Mouse (Mus musculus): Measurements from ENCODE around the gene Celsr1. TPM values are rescaled to one million over a fixed set of nuclear protein-coding genes. Genes with fewer than 3 reads are reported as not detected.

Gene Celsr1
- polyA plus RNA-seq, 1 experiment = 0.16 TPM

GRCm38 (mm10) chr15:85947967-85948366 is 85.6 kb downstream of the Celsr1 start:
- TF ChIP-seq CTCF (IDR thresholded peaks at IDR 0.05; ENCODE audit: control insufficient read depth, insufficient read depth, insufficient read length) (no peak), MYOD1 (IDR thresholded peaks at IDR 0.05; ENCODE audit: control insufficient read depth, insufficient read length, low read depth) (no peak), USF1 (IDR thresholded peaks at IDR 0.05; ENCODE audit: low read depth) (no peak), MYOG (IDR thresholded peaks at IDR 0.05; ENCODE audit: control insufficient read depth, extremely low read depth, insufficient read length) (no peak)
- Histone ChIP-seq H3K27me3 (ENCODE audit: control insufficient read depth, insufficient read depth, insufficient read length) (peaks cover 57% of the 10 kb centered on the region), H3K4me3 (ENCODE audit: insufficient read depth, poor library complexity, severe bottlenecking) (no peak overlapping the region), H3ac (ENCODE audit: control insufficient read depth, insufficient read length, low read depth) (no peak overlapping the region), H3K36me3 (ENCODE audit: control insufficient read depth, insufficient read depth) (no peaks in the 10 kb centered on the region), H3K79me3 (ENCODE audit: low read depth) (no peaks in the 10 kb centered on the region), H3K79me2 (ENCODE audit: control insufficient read depth, insufficient read depth) (no peaks in the 10 kb centered on the region)

- H3K79me2 ChIP-seq (ENCODE audit: control insufficient read depth, insufficient read depth) = no peaks in the 10 kb centered on the region
- H3ac ChIP-seq (ENCODE audit: control insufficient read depth, insufficient read length, low read depth) = no peak overlapping the region
- H3K27me3 ChIP-seq (ENCODE audit: control insufficient read depth, insufficient read depth, insufficient read length) = peaks cover 53% of the 10 kb centered on the region
- no peak for TF ChIP-seq MYOG (IDR thresholded peaks at IDR 0.05; ENCODE audit: control insufficient read depth, extremely low read depth, insufficient read length)
- TF ChIP-seq USF1 (IDR thresholded peaks at IDR 0.05; ENCODE audit: low read depth) = no peak
- H3K4me3 ChIP-seq (ENCODE audit: insufficient read depth, poor library complexity, severe bottlenecking) = no peak overlapping the region
- no peaks in the 10 kb centered on the region for H3K79me3 ChIP-seq (ENCODE audit: low read depth)
- H3K36me3 ChIP-seq (ENCODE audit: control insufficient read depth, insufficient read depth) = no peaks in the 10 kb centered on the region
Measured at GRCm38 (mm10) chr15:85947541-85947940, 86.0 kb downstream of the Celsr1 start.

- Histone ChIP-seq H3K79me3 (ENCODE audit: low read depth) (no peaks in the 10 kb centered on the region), H3ac (ENCODE audit: control insufficient read depth, insufficient read length, low read depth) (no peak overlapping the region), H3K79me2 (ENCODE audit: control insufficient read depth, insufficient read depth) (no peaks in the 10 kb centered on the region), H3K36me3 (ENCODE audit: control insufficient read depth, insufficient read depth) (no peaks in the 10 kb centered on the region), H3K4me3 (ENCODE audit: insufficient read depth, poor library complexity, severe bottlenecking) (no peak overlapping the region), H3K27me3 (ENCODE audit: control insufficient read depth, insufficient read depth, insufficient read length) (peaks cover 27% of the 10 kb centered on the region)
- TF ChIP-seq CEBPB (IDR thresholded peaks at IDR 0.05; ENCODE audit: low read depth) (no peak), USF1 (IDR thresholded peaks at IDR 0.05; ENCODE audit: low read depth) (no peak), CTCF (IDR thresholded peaks at IDR 0.05; ENCODE audit: control insufficient read depth, insufficient read depth, insufficient read length) (no peak), MYOD1 (IDR thresholded peaks at IDR 0.05; ENCODE audit: control insufficient read depth, insufficient read length, low read depth) (no peak), FOSL1 (IDR thresholded peaks at IDR 0.05; ENCODE audit: insufficient read depth, low read length, poor library complexity, severe bottlenecking) (no peak), MYOG (IDR thresholded peaks at IDR 0.05; ENCODE audit: control insufficient read depth, extremely low read depth, insufficient read length) (no peak), MAX (IDR thresholded peaks at IDR 0.05) (no peak)
Measured at GRCm38 (mm10) chr15:85935627-85936049, 97.9 kb downstream of the Celsr1 start.

GRCm38 (mm10) chr15:85928161-85928560 is 105.4 kb downstream of the Celsr1 start:
- H3K36me3 ChIP-seq (ENCODE audit: control insufficient read depth, insufficient read depth) = no peaks in the 10 kb centered on the region
- no peak overlapping the region for H3ac ChIP-seq (ENCODE audit: control insufficient read depth, insufficient read length, low read depth)
- no peaks in the 10 kb centered on the region for H3K79me3 ChIP-seq (ENCODE audit: low read depth)
- H3K79me2 ChIP-seq (ENCODE audit: control insufficient read depth, insufficient read depth) = no peaks in the 10 kb centered on the region
- H3K27me3 ChIP-seq (ENCODE audit: control insufficient read depth, insufficient read depth, insufficient read length) = peaks cover 81% of the 10 kb centered on the region
- H3K4me3 ChIP-seq (ENCODE audit: insufficient read depth, poor library complexity, severe bottlenecking) = no peak overlapping the region
- TF ChIP-seq CTCF (IDR thresholded peaks at IDR 0.05; ENCODE audit: control insufficient read depth, insufficient read depth, insufficient read length) = no peak
- no peak for TF ChIP-seq CEBPB (IDR thresholded peaks at IDR 0.05; ENCODE audit: low read depth)
- no peak for TF ChIP-seq MAX (IDR thresholded peaks at IDR 0.05)
- no peak for TF ChIP-seq MYOG (IDR thresholded peaks at IDR 0.05; ENCODE audit: control insufficient read depth, extremely low read depth, insufficient read length)
- TF ChIP-seq MYOD1 (IDR thresholded peaks at IDR 0.05; ENCODE audit: control insufficient read depth, insufficient read length, low read depth) = no peak
- no peak for TF ChIP-seq FOSL1 (IDR thresholded peaks at IDR 0.05; ENCODE audit: insufficient read depth, low read length, poor library complexity, severe bottlenecking)
- TF ChIP-seq USF1 (IDR thresholded peaks at IDR 0.05; ENCODE audit: low read depth) = no peak

GRCm38 (mm10) chr15:85921855-85922254 is 111.7 kb downstream of the Celsr1 start:
- Histone ChIP-seq H3K36me3 (ENCODE audit: control insufficient read depth, insufficient read depth) (no peaks in the 10 kb centered on the region), H3K4me3 (ENCODE audit: insufficient read depth, poor library complexity, severe bottlenecking) (no peak overlapping the region), H3K27me3 (ENCODE audit: control insufficient read depth, insufficient read depth, insufficient read length) (peaks cover 55% of the 10 kb centered on the region), H3K79me2 (ENCODE audit: control insufficient read depth, insufficient read depth) (no peaks in the 10 kb centered on the region), H3K79me3 (ENCODE audit: low read depth) (no peaks in the 10 kb centered on the region), H3ac (ENCODE audit: control insufficient read depth, insufficient read length, low read depth) (no peak overlapping the region)
- no peak for TF ChIP-seq MYOG (IDR thresholded peaks at IDR 0.05; ENCODE audit: control insufficient read depth, extremely low read depth, insufficient read length)
- TF ChIP-seq FOSL1 (IDR thresholded peaks at IDR 0.05; ENCODE audit: insufficient read depth, low read length, poor library complexity, severe bottlenecking) = no peak
- TF ChIP-seq USF1 (IDR thresholded peaks at IDR 0.05; ENCODE audit: low read depth) = no peak

- Histone ChIP-seq H3K79me3 (ENCODE audit: low read depth) (no peaks in the 10 kb centered on the region), H3K79me2 (ENCODE audit: control insufficient read depth, insufficient read depth) (no peaks in the 10 kb centered on the region), H3ac (ENCODE audit: control insufficient read depth, insufficient read length, low read depth) (no peak overlapping the region), H3K4me3 (ENCODE audit: insufficient read depth, poor library complexity, severe bottlenecking) (no peak overlapping the region), H3K27me3 (ENCODE audit: control insufficient read depth, insufficient read depth, insufficient read length) (peaks cover 39% of the 10 kb centered on the region), H3K36me3 (ENCODE audit: control insufficient read depth, insufficient read depth) (no peaks in the 10 kb centered on the region)
- TF ChIP-seq USF1 (IDR thresholded peaks at IDR 0.05; ENCODE audit: low read depth) (no peak), CTCF (IDR thresholded peaks at IDR 0.05; ENCODE audit: control insufficient read depth, insufficient read depth, insufficient read length) (no peak), MYOG (IDR thresholded peaks at IDR 0.05; ENCODE audit: control insufficient read depth, extremely low read depth, insufficient read length) (no peak), CEBPB (IDR thresholded peaks at IDR 0.05; ENCODE audit: low read depth) (no peak), FOSL1 (IDR thresholded peaks at IDR 0.05; ENCODE audit: insufficient read depth, low read length, poor library complexity, severe bottlenecking) (no peak), MAX (IDR thresholded peaks at IDR 0.05) (no peak)
Measured at GRCm38 (mm10) chr15:85919892-85920248, 113.7 kb downstream of the Celsr1 start.

Data from C2C12 (cell line).